Comparison of ENCODE assay signal across 11 mouse cellular contexts in genomic region chr16:32115781-32116180, GRCm38 (mm10). TPM values are rescaled to one million over a fixed set of nuclear protein-coding genes. Genes with fewer than 3 reads are reported as not detected.
DNase-seq lines count a peak whose midpoint lies in the region; ATAC-seq and TF ChIP-seq lines count a peak whose summit lies in the region.
"Had no signal": no experiment of that assay in that cellular context is flagged by ENCODE, and none has a peak within 500 bp of the region (broad histone marks: within the 10 kb centered on the region; RNA-seq: fewer than 3 reads in every experiment).

No protein-coding gene starts in this region.

- no peak for TF ChIP-seq POLR2A in myocyte (IDR thresholded peaks at IDR 0.05; ENCODE audit: insufficient read length, low read depth)

- no peak for TF ChIP-seq EP300 in lung, postnatal 0 days (IDR thresholded peaks at IDR 0.05)

- 38% methylated on average over 6 of the region's 6 CpGs for WGBS in heart, embryonic 16.5 days
- WGBS in lung, postnatal 0 days: 29% methylated on average over 6 of the region's 6 CpGs
- 27% methylated on average over 6 of the region's 6 CpGs for WGBS in liver, embryonic 13.5 days (ENCODE audit: insufficient replicate concordance)

- no peaks in the 10 kb centered on the region for H3K9me3 ChIP-seq in heart, embryonic 16.5 days (replicated peaks; ENCODE audit: control insufficient read depth, low read length)
- no peaks in the 10 kb centered on the region for H3K9me3 ChIP-seq in lung, postnatal 0 days (ENCODE audit: low read length)
- H3K9me3 ChIP-seq in liver, embryonic 13.5 days (replicated peaks): no peaks in the 10 kb centered on the region
- H3K9me3 ChIP-seq: hindbrain, embryonic 10.5 days; midbrain, embryonic 10.5 days; neural tube, embryonic 12.5 days had no signal

- H3K27ac ChIP-seq in heart, embryonic 16.5 days (ENCODE audit: low read length): no peak overlapping the region
- 0 out of 2 replicates have a peak overlapping the region, but pooled peaks have one; percentile 20 for H3K27ac ChIP-seq in lung, postnatal 0 days (ENCODE audit: low read length)
- H3K27ac ChIP-seq in liver, embryonic 13.5 days: no peak overlapping the region
- H3K27ac ChIP-seq: hindbrain, embryonic 10.5 days; midbrain, embryonic 10.5 days; neural tube, embryonic 12.5 days had no signal

- H3K79me2 ChIP-seq in myocyte (ENCODE audit: control insufficient read depth, insufficient read depth): no peaks in the 10 kb centered on the region

- no peaks in the 10 kb centered on the region for H3K36me3 ChIP-seq in heart, embryonic 16.5 days (ENCODE audit: control insufficient read depth, insufficient read depth)
- H3K36me3 ChIP-seq in lung, postnatal 0 days (ENCODE audit: insufficient read depth, low read length): no peaks in the 10 kb centered on the region
- no peaks in the 10 kb centered on the region for H3K36me3 ChIP-seq in liver, embryonic 13.5 days
- H3K36me3 ChIP-seq in myocyte (ENCODE audit: control insufficient read depth, insufficient read depth): no peaks in the 10 kb centered on the region

- H3K4me3 ChIP-seq in heart, embryonic 16.5 days (ENCODE audit: low read length): no peak overlapping the region
- H3K4me3 ChIP-seq in lung, postnatal 0 days (ENCODE audit: low read depth, low read length): no peak overlapping the region
- no peak overlapping the region for H3K4me3 ChIP-seq in liver, embryonic 13.5 days (replicated peaks)
- no peak overlapping the region for H3K4me3 ChIP-seq in myocyte
- H3K4me3 ChIP-seq: erythroblast, embryonic 14.5 days; hindbrain, embryonic 10.5 days; midbrain, embryonic 10.5 days; neural tube, embryonic 12.5 days had no signal

- H3K9ac ChIP-seq in heart, embryonic 16.5 days (ENCODE audit: low read length): no peak overlapping the region
- H3K9ac ChIP-seq in lung, postnatal 0 days (replicated peaks; ENCODE audit: low read depth): no peak overlapping the region
- H3K9ac ChIP-seq in liver, embryonic 13.5 days: no peak overlapping the region
- H3K9ac ChIP-seq: neural tube, embryonic 12.5 days had no signal

- no peak for TF ChIP-seq CTCF in lung, postnatal 0 days (IDR thresholded peaks at IDR 0.05)

- H3K27me3 ChIP-seq in heart, embryonic 16.5 days (ENCODE audit: control insufficient read depth, insufficient read depth, low read length): no peaks in the 10 kb centered on the region
- H3K27me3 ChIP-seq in lung, postnatal 0 days (replicated peaks; ENCODE audit: insufficient read depth, low read length): no peaks in the 10 kb centered on the region
- no peaks in the 10 kb centered on the region for H3K27me3 ChIP-seq in liver, embryonic 13.5 days
- H3K27me3 ChIP-seq in myocyte (ENCODE audit: control insufficient read depth, insufficient read depth, insufficient read length): no peaks in the 10 kb centered on the region
- H3K27me3 ChIP-seq: neural tube, embryonic 12.5 days had no signal

- no peak for DNase-seq in heart, adult 8-10 months (ENCODE audit: low spot score)
- DNase-seq in lung, postnatal 0 days (ENCODE audit: low spot score): no peak
- DNase-seq in lung, postnatal 14 days: no peak
- no peak for DNase-seq in liver, embryonic 13.5 days
- DNase-seq in frontal cortex, postnatal 25 days (ENCODE audit: low spot score in 2 of 2): no peak

- no peak overlapping the region for H3ac ChIP-seq in myocyte (ENCODE audit: control insufficient read depth, insufficient read length)

- peak overlapping the region; percentile 22; the same call in 1 of the 2 replicates for H3K4me2 ChIP-seq in heart, embryonic 16.5 days (ENCODE audit: low read depth, low read length)
- H3K4me2 ChIP-seq in lung, postnatal 0 days (replicated peaks; ENCODE audit: low read depth, low read length): no peak overlapping the region
- peak overlapping the region; percentile 28 for H3K4me2 ChIP-seq in liver, embryonic 13.5 days
- H3K4me2 ChIP-seq in myocyte (ENCODE audit: low read depth): peak overlapping the region; percentile 40
- H3K4me2 ChIP-seq: neural tube, embryonic 12.5 days had no signal

- ATAC-seq in heart, embryonic 16.5 days (replicated peaks; ENCODE audit: extremely low read depth, insufficient read depth, low FRiP score): no peak
- ATAC-seq in lung, postnatal 0 days: no peak
- ATAC-seq in liver, embryonic 13.5 days (ENCODE audit: low read depth): no peak

- H3K4me1 ChIP-seq in heart, embryonic 16.5 days (ENCODE audit: control insufficient read depth, insufficient read depth, low read length): peaks cover 9% of the 10 kb centered on the region
- H3K4me1 ChIP-seq in lung, postnatal 0 days (ENCODE audit: insufficient read depth, low read depth, low read length): peaks cover 11% of the 10 kb centered on the region; the same call in 1 of the 2 replicates
- H3K4me1 ChIP-seq in liver, embryonic 13.5 days (replicated peaks): peaks cover 34% of the 10 kb centered on the region
- H3K4me1 ChIP-seq: hindbrain, embryonic 10.5 days; midbrain, embryonic 10.5 days; neural tube, embryonic 12.5 days had no signal

TF ChIP-seq in myocyte, 11 proteins besides CTCF, POLR2A, EP300 and RAD21:
- TF ChIP-seq REST (IDR thresholded peaks at IDR 0.05; ENCODE audit: insufficient read depth, insufficient read length) (no peak), SRF (IDR thresholded peaks at IDR 0.05; ENCODE audit: control insufficient read depth, insufficient read length, low read depth) (no peak), MYOD1 (IDR thresholded peaks at IDR 0.05; ENCODE audit: control insufficient read depth in 1 of 3, insufficient read length in 2 of 3, low read depth in 2 of 3) (no peak), CEBPB (IDR thresholded peaks at IDR 0.05; ENCODE audit: insufficient read depth, poor library complexity, severe bottlenecking) (no peak), TCF12 (IDR thresholded peaks at IDR 0.05; ENCODE audit: insufficient read depth, poor library complexity, severe bottlenecking) (no peak), MAX (IDR thresholded peaks at IDR 0.05; ENCODE audit: low read depth) (no peak), USF1 (IDR thresholded peaks at IDR 0.05; ENCODE audit: low read depth) (no peak), E2F4 (IDR thresholded peaks at IDR 0.05; ENCODE audit: insufficient read depth) (no peak), POLR2AphosphoS2 (IDR thresholded peaks at IDR 0.05; ENCODE audit: insufficient read length, low read depth) (no peak), TCF3 (IDR thresholded peaks at IDR 0.05; ENCODE audit: insufficient read length, low read depth) (no peak), MYOG (IDR thresholded peaks at IDR 0.05; ENCODE audit: control insufficient read depth in 1 of 3, insufficient read depth in 1 of 3, insufficient read length in 2 of 3, low read depth in 2 of 3) (no peak)

RNA-seq across cellular contexts. Expression of gene Cep19, which starts 16.2 kb away (rescaled TPM):
- 21.7 and 26.3 TPM in 2 replicates for polyA plus RNA-seq in heart, embryonic 16.5 days (2015; fragmentation: Nextera tagmentation; extraction: Ambion mirVana)
- total RNA-seq in heart, adult 8-10 months (2022): 10 to 100 TPM in 3 of 4 experiments, 1 to 10 TPM in 1; 9.1 to 12.9 (median 12.4) TPM
- 17.3 and 21.6 TPM in 2 replicates for polyA plus RNA-seq in lung, postnatal 0 days (2015; fragmentation: Nextera tagmentation; extraction: Ambion mirVana)
- 6.2 and 8.0 TPM in 2 replicates for polyA plus RNA-seq in liver, embryonic 13.5 days (2015; fragmentation: Nextera tagmentation; extraction: Ambion mirVana)
- polyA plus RNA-seq in myocyte (2012; fragmentation: generic; extraction: Trizol): 6.6 TPM

RNA-seq across cellular contexts. Expression of gene Pigx, which starts 16.2 kb away (rescaled TPM):
- 63.6 and 73.0 TPM in 2 replicates for polyA plus RNA-seq in heart, embryonic 16.5 days (2015; fragmentation: Nextera tagmentation; extraction: Ambion mirVana)
- total RNA-seq in heart, adult 8-10 months (2022): 10 to 100 TPM; 17.3 to 20.2 (median 20.0) TPM
- polyA plus RNA-seq in lung, postnatal 0 days (2015; fragmentation: Nextera tagmentation; extraction: Ambion mirVana): 57.7 and 61.4 TPM in 2 replicates
- 29.2 and 29.5 TPM in 2 replicates for polyA plus RNA-seq in liver, embryonic 13.5 days (2015; fragmentation: Nextera tagmentation; extraction: Ambion mirVana)
- 19.4 TPM for polyA plus RNA-seq in myocyte (2012; fragmentation: generic; extraction: Trizol)

RNA-seq across cellular contexts. Expression of gene Pak2, which starts 36.6 kb away (rescaled TPM):
- polyA plus RNA-seq in heart, embryonic 16.5 days (2015; fragmentation: Nextera tagmentation; extraction: Ambion mirVana): 23.9 and 26.5 TPM in 2 replicates
- 10 to 100 TPM; 22.8 to 27.3 (median 25.2) TPM for total RNA-seq in heart, adult 8-10 months (2022)
- polyA plus RNA-seq in lung, postnatal 0 days (2015; fragmentation: Nextera tagmentation; extraction: Ambion mirVana): 25.8 and 30.6 TPM in 2 replicates
- polyA plus RNA-seq in liver, embryonic 13.5 days (2015; fragmentation: Nextera tagmentation; extraction: Ambion mirVana): 10.7 and 14.6 TPM in 2 replicates
- polyA plus RNA-seq in myocyte (2012; fragmentation: generic; extraction: Trizol): 10.9 TPM

RNA-seq across cellular contexts. Expression of gene Nrros, which starts 49.6 kb away (rescaled TPM):
- polyA plus RNA-seq in heart, embryonic 16.5 days (2015; fragmentation: Nextera tagmentation; extraction: Ambion mirVana): 18.1 and 20.5 TPM in 2 replicates
- 1 to 10 TPM; 3.5 to 4.6 (median 3.5) TPM for total RNA-seq in heart, adult 8-10 months (2022)
- 31.5 and 43.5 TPM in 2 replicates for polyA plus RNA-seq in lung, postnatal 0 days (2015; fragmentation: Nextera tagmentation; extraction: Ambion mirVana)
- polyA plus RNA-seq in liver, embryonic 13.5 days (2015; fragmentation: Nextera tagmentation; extraction: Ambion mirVana): 22.6 and 23.9 TPM in 2 replicates
- polyA plus RNA-seq in myocyte (2012; fragmentation: generic; extraction: Trizol): not detected
